In genomic region chr16:10787548-10788058, GRCm38 (mm10) we compare ENCODE assay signal across 22 mouse cellular contexts. TPM values are rescaled to one million over a fixed set of nuclear protein-coding genes. Genes with fewer than 3 reads are reported as not detected.
A peak's percentile ranks its signal among the peaks of the same experiment; 100 is the strongest.
DNase-seq lines count a peak whose midpoint lies in the region; ATAC-seq and TF ChIP-seq lines count a peak whose summit lies in the region.
"Had no signal": no experiment of that assay in that cellular context is flagged by ENCODE, and none has a peak within 500 bp of the region (broad histone marks: within the 10 kb centered on the region; RNA-seq: fewer than 3 reads in every experiment).

No protein-coding gene starts in this region.

- no peak overlapping the region; the same call in 1 of the 2 replicates for H3K27ac ChIP-seq in heart, adult 2 months
- peak overlapping the region; percentile 94 for H3K27ac ChIP-seq in embryonic fibroblast, embryonic 13.5 days (ENCODE audit: insufficient read depth, low read length)
- H3K27ac ChIP-seq: forebrain, embryonic 13.5 days; hindbrain, embryonic 13.5 days; midbrain, embryonic 10.5 days; neural tube, embryonic 13.5 days had no signal

- WGBS in heart, adult 2 months: 61% methylated on average over 7 of the region's 7 CpGs

- H3K36me3 ChIP-seq in heart, adult 2 months (ENCODE audit: control insufficient read depth, insufficient read depth, low read length): no peaks in the 10 kb centered on the region
- peaks cover 5% of the 10 kb centered on the region for H3K36me3 ChIP-seq in megakaryocyte, embryonic 14.5 days (replicated peaks; ENCODE audit: low read length)
- peaks cover 2% of the 10 kb centered on the region; the same call in 1 of the 2 replicates for H3K36me3 ChIP-seq in E14TG2a.4 (ENCODE audit: insufficient read depth, low read length)
- H3K36me3 ChIP-seq: hindbrain, embryonic 13.5 days; midbrain, embryonic 10.5 days; neural tube, embryonic 13.5 days had no signal

- no peak overlapping the region for H3K4me3 ChIP-seq in heart, adult 2 months
- peak overlapping the region; percentile 7 for H3K4me3 ChIP-seq in megakaryocyte, embryonic 14.5 days (replicated peaks)
- H3K4me3 ChIP-seq in E14TG2a.4 (replicated peaks; ENCODE audit: low read length): peak overlapping the region; percentile 65; the same call in 1 of the 2 replicates
- H3K4me3 ChIP-seq in embryonic fibroblast, embryonic 13.5 days (ENCODE audit: insufficient read depth, low read length): no peak overlapping the region
- H3K4me3 ChIP-seq: forebrain, embryonic 13.5 days; hindbrain, embryonic 13.5 days; midbrain, embryonic 10.5 days; neural tube, embryonic 13.5 days had no signal

- intact Hi-C loops in heart, adult 2 months (cut with DNase I): loop anchor here (2.0 kb wide), 2 partner anchors 59 to 147 kb away; no protein-coding TSS in a partner anchor
- intact Hi-C loops in heart, postnatal 14 days (cut with DNase I): loop anchor here (5.0 kb wide), 2 partner anchors 60 to 80 kb away; no protein-coding TSS in a partner anchor

- H3K79me2 ChIP-seq in heart, adult 2 months (replicated peaks; ENCODE audit: control insufficient read depth, insufficient read depth, low read length): no peaks in the 10 kb centered on the region

- TF ChIP-seq CTCF in heart, adult 2 months (IDR thresholded peaks at IDR 0.05): 0 out of 2 replicates have a peak, but pooled peaks have one; percentile 8
- no peak for TF ChIP-seq CTCF in E14TG2a.4 (conservative IDR thresholded peaks at IDR 0.05; ENCODE audit: low read length)
- no peak for TF ChIP-seq CTCF in embryonic fibroblast, embryonic 13.5 days (IDR thresholded peaks at IDR 0.05; ENCODE audit: borderline replicate concordance, insufficient read depth, low read length)

- DNase-seq in heart, adult 2 months: no peak
- no peak for DNase-seq in heart, postnatal 14 days
- DNase-seq in spleen, postnatal 4 days (ENCODE audit: low spot score in 2 of 2): no peak
- DNase-seq in lung, postnatal 14 days: no peak
- DNase-seq: kidney, postnatal 25 days; layer of hippocampus, adult 9-11 months; liver; liver, postnatal 0 days; right cerebral cortex, postnatal 14 days had no signal

- no peaks in the 10 kb centered on the region for H3K9me3 ChIP-seq in megakaryocyte, embryonic 14.5 days
- no peaks in the 10 kb centered on the region for H3K9me3 ChIP-seq in E14TG2a.4 (ENCODE audit: low read length)
- H3K9me3 ChIP-seq: forebrain, embryonic 13.5 days; hindbrain, embryonic 13.5 days; midbrain, embryonic 10.5 days; neural tube, embryonic 13.5 days had no signal

- no peak for TF ChIP-seq EP300 in heart, adult 2 months (IDR thresholded peaks at IDR 0.05; ENCODE audit: insufficient read depth, low read depth, low read length)

- ATAC-seq in megakaryocyte, adult 5-6 weeks (ENCODE audit: poor library complexity, severe bottlenecking): no peak
- ATAC-seq: forebrain, embryonic 13.5 days; intestine, embryonic 16.5 days; liver, postnatal 0 days had no signal

- H3K9ac ChIP-seq in heart, adult 2 months (ENCODE audit: low read depth, low read length): no peak overlapping the region
- H3K9ac ChIP-seq: forebrain, embryonic 13.5 days; hindbrain, embryonic 13.5 days; liver, postnatal 0 days; neural tube, embryonic 13.5 days had no signal

- no peaks in the 10 kb centered on the region for H3K27me3 ChIP-seq in heart, adult 2 months (ENCODE audit: control insufficient read depth, insufficient read depth, low read length)
- H3K27me3 ChIP-seq in megakaryocyte, embryonic 14.5 days (replicated peaks): peaks cover 47% of the 10 kb centered on the region
- H3K27me3 ChIP-seq in E14TG2a.4 (ENCODE audit: insufficient read depth, low read length): peaks cover 61% of the 10 kb centered on the region

- peaks cover 12% of the 10 kb centered on the region for H3K4me1 ChIP-seq in heart, adult 2 months (ENCODE audit: control insufficient read depth, insufficient read depth, low read length)
- H3K4me1 ChIP-seq in megakaryocyte, embryonic 14.5 days: peaks cover 53% of the 10 kb centered on the region
- H3K4me1 ChIP-seq in E14TG2a.4 (replicated peaks; ENCODE audit: low read depth, low read length): peaks cover 50% of the 10 kb centered on the region
- H3K4me1 ChIP-seq in embryonic fibroblast, embryonic 13.5 days (ENCODE audit: control insufficient read depth, insufficient read depth, low read length): peaks cover 10% of the 10 kb centered on the region

- no peak for TF ChIP-seq POLR2A in heart, adult 2 months (IDR thresholded peaks at IDR 0.05; ENCODE audit: insufficient read depth, low read depth, low read length)
- TF ChIP-seq POLR2A in embryonic fibroblast, embryonic 13.5 days (IDR thresholded peaks at IDR 0.05; ENCODE audit: low read depth, low read length): no peak

RNA-seq across cellular contexts. Expression of gene Tnp2, which starts 0.9 kb away (rescaled TPM):
- total RNA-seq in heart, adult 2 months (2021): not detected
- 4.9 and 6.8 TPM in 2 replicates for polyA plus RNA-seq in heart, adult 2 months (2012; rRNA removed)
- not detected for total RNA-seq in heart, postnatal 14 days (2021)
- polyA plus RNA-seq in megakaryocyte, embryonic 14.5 days (2012; ENCODE audit: insufficient read depth, low replicate concordance): not detected in 2 replicates
- not detected in 2 replicates for total RNA-seq in megakaryocyte, adult 5-6 weeks (2015)
- total RNA-seq in megakaryocyte, adult 5-6 weeks (2017): not detected in 2 replicates
- polyA plus RNA-seq in embryonic fibroblast, embryonic 13.5 days (2011; ENCODE audit: insufficient read length, low read depth, missing spikeins): not detected in 2 replicates
- total RNA-seq: adrenal gland, postnatal 36 days; granulocyte monocyte progenitor cell, adult 5-6 weeks had no signal
- polyA plus RNA-seq: C2C12; forebrain, embryonic 13.5 days; heart, postnatal 0 days; hindbrain, embryonic 13.5 days; intestine, embryonic 16.5 days; liver, postnatal 0 days; midbrain, embryonic 10.5 days; neural tube, embryonic 13.5 days had no signal

RNA-seq across cellular contexts. Expression of gene Socs1, which starts 2.3 kb away (rescaled TPM):
- under 1 TPM; 0.34 to 0.48 TPM for total RNA-seq in heart, adult 2 months (2021)
- 0.94 and 1.2 TPM in 2 replicates for polyA plus RNA-seq in heart, adult 2 months (2012; rRNA removed)
- 1 to 10 TPM in 1 of 2 experiments, under 1 TPM in 1; 0.84 to 1.9 TPM for total RNA-seq in heart, postnatal 14 days (2021)
- 13.2 and 35.3 TPM in 2 replicates for polyA plus RNA-seq in megakaryocyte, embryonic 14.5 days (2012; ENCODE audit: insufficient read depth, low replicate concordance)
- total RNA-seq in megakaryocyte, adult 5-6 weeks (2015): 0.54 and 0.59 TPM in 2 replicates
- total RNA-seq in megakaryocyte, adult 5-6 weeks (2017): 0.73 and 1.7 TPM in 2 replicates
- polyA plus RNA-seq in embryonic fibroblast, embryonic 13.5 days (2011; ENCODE audit: insufficient read length, low read depth, missing spikeins): 3.7 and 7.3 TPM in 2 replicates

RNA-seq across cellular contexts. Expression of gene Prm3, which starts 3.1 kb away (rescaled TPM):
- total RNA-seq in heart, adult 2 months (2021): not detected
- 0.41 TPM in 1 of 2 replicates, not detected in the other for polyA plus RNA-seq in heart, adult 2 months (2012; rRNA removed)
- not detected for total RNA-seq in heart, postnatal 14 days (2021)
- polyA plus RNA-seq in megakaryocyte, embryonic 14.5 days (2012; ENCODE audit: insufficient read depth, low replicate concordance): not detected in 2 replicates
- not detected in 2 replicates for total RNA-seq in megakaryocyte, adult 5-6 weeks (2015)
- not detected in 2 replicates for total RNA-seq in megakaryocyte, adult 5-6 weeks (2017)
- polyA plus RNA-seq in embryonic fibroblast, embryonic 13.5 days (2011; ENCODE audit: insufficient read length, low read depth, missing spikeins): not detected in 2 replicates
- total RNA-seq: adrenal gland, postnatal 36 days; granulocyte monocyte progenitor cell, adult 5-6 weeks had no signal
- polyA plus RNA-seq: C2C12; forebrain, embryonic 13.5 days; heart, postnatal 0 days; hindbrain, embryonic 13.5 days; intestine, embryonic 16.5 days; liver, postnatal 0 days; midbrain, embryonic 10.5 days; neural tube, embryonic 13.5 days had no signal

RNA-seq across cellular contexts. Expression of gene Prm2, which starts 8.3 kb away (rescaled TPM):
- not detected for total RNA-seq in heart, adult 2 months (2021)
- polyA plus RNA-seq in heart, adult 2 months (2012; rRNA removed): 4.9 and 5.7 TPM in 2 replicates
- not detected for total RNA-seq in heart, postnatal 14 days (2021)
- not detected in 2 replicates for polyA plus RNA-seq in megakaryocyte, embryonic 14.5 days (2012; ENCODE audit: insufficient read depth, low replicate concordance)
- not detected in 2 replicates for total RNA-seq in megakaryocyte, adult 5-6 weeks (2015)
- not detected in 2 replicates for total RNA-seq in megakaryocyte, adult 5-6 weeks (2017)
- not detected in 2 replicates for polyA plus RNA-seq in embryonic fibroblast, embryonic 13.5 days (2011; ENCODE audit: insufficient read length, low read depth, missing spikeins)
- total RNA-seq: adrenal gland, postnatal 36 days; granulocyte monocyte progenitor cell, adult 5-6 weeks had no signal
- polyA plus RNA-seq: C2C12; forebrain, embryonic 13.5 days; heart, postnatal 0 days; hindbrain, embryonic 13.5 days; intestine, embryonic 16.5 days; liver, postnatal 0 days; midbrain, embryonic 10.5 days; neural tube, embryonic 13.5 days had no signal

RNA-seq across cellular contexts. Expression of gene Prm1, which starts 18.0 kb away (rescaled TPM):
- total RNA-seq in heart, adult 2 months (2021): not detected
- 4.7 and 5.2 TPM in 2 replicates for polyA plus RNA-seq in heart, adult 2 months (2012; rRNA removed)
- total RNA-seq in heart, postnatal 14 days (2021): not detected
- not detected in 2 replicates for polyA plus RNA-seq in megakaryocyte, embryonic 14.5 days (2012; ENCODE audit: insufficient read depth, low replicate concordance)
- total RNA-seq in megakaryocyte, adult 5-6 weeks (2015): not detected in 2 replicates
- total RNA-seq in megakaryocyte, adult 5-6 weeks (2017): not detected in 2 replicates
- not detected in 2 replicates for polyA plus RNA-seq in embryonic fibroblast, embryonic 13.5 days (2011; ENCODE audit: insufficient read length, low read depth, missing spikeins)
- total RNA-seq: adrenal gland, postnatal 36 days; granulocyte monocyte progenitor cell, adult 5-6 weeks had no signal
- polyA plus RNA-seq: C2C12; forebrain, embryonic 13.5 days; heart, postnatal 0 days; hindbrain, embryonic 13.5 days; intestine, embryonic 16.5 days; liver, postnatal 0 days; midbrain, embryonic 10.5 days had no signal

Comparison
In these comparisons a context has a peak if more than half of its experiments do, and no peak if none do; other contexts are left out.
1. H3K4me3 ChIP-seq: peak in megakaryocyte, embryonic 14.5 days (single experiment) and E14TG2a.4 (single experiment); none in heart, adult 2 months (single experiment) and embryonic fibroblast, embryonic 13.5 days (single experiment).